Mouse (Mus musculus) MN1 (cell line): Measurements from ENCODE around the gene Nkx6-1.

Experiments used
- DNase-seq: peaks from one replicate; pipeline ENCODE4 v3.0.0-alpha.2; 2016; ENCODE audit warnings: low spot score

Nkx6-1 gene

GRCm38 (mm10) chr5:101658984-101659290 lies 5.9 kb downstream of the Nkx6-1 start:
- no peak for DNase-seq

GRCm38 (mm10) chr5:101658188-101658983 lies 6.4 kb downstream of the Nkx6-1 start:
- no peak for DNase-seq

GRCm38 (mm10) chr5:101657698-101658097 lies 7.1 kb downstream of the Nkx6-1 start:
- DNase-seq, result no peak

GRCm38 (mm10) chr5:101656107-101656506 lies 8.7 kb downstream of the Nkx6-1 start:
- no peak for DNase-seq

- DNase-seq, result no peak
Measured at GRCm38 (mm10) chr5:101655418-101655817, 9.4 kb downstream of the Nkx6-1 start.

- DNase-seq, result no peak
Measured at GRCm38 (mm10) chr5:101647726-101648686, 16.8 kb downstream of the Nkx6-1 start.

- DNase-seq, result no peak
Measured at GRCm38 (mm10) chr5:101646961-101647575, 17.7 kb downstream of the Nkx6-1 start.

- DNase-seq, result no peak
Measured at GRCm38 (mm10) chr5:101645071-101645470, 19.7 kb downstream of the Nkx6-1 start.

- DNase-seq, result no peak
Measured at GRCm38 (mm10) chr5:101638101-101638500, 26.7 kb downstream of the Nkx6-1 start.
